Mouse (Mus musculus): ENCODE data around the gene F10.

GRCm38 (mm10) chr8:12988722-12989430, 48.2 kb upstream of the F10 start:
- TF ChIP-seq CTCF (IDR thresholded peaks at IDR 0.05; ENCODE audit: borderline replicate concordance, extremely low read depth, insufficient read depth, insufficient read length) (no peak), POLR2A (IDR thresholded peaks at IDR 0.05; ENCODE audit: borderline replicate concordance, extremely low read depth, insufficient read depth, insufficient read length, poor library complexity, severe bottlenecking) (no peak)
